Mouse (Mus musculus) hindbrain, postnatal 0 days (tissue): Measurements from ENCODE around the gene Gm29609. TPM values are rescaled to one million over a fixed set of nuclear protein-coding genes. Genes with fewer than 3 reads are reported as not detected.

Experiments
- ATAC-seq: fragments of 200-750 bp; cut with Nextera tagmentation; 2 replicates; pipeline ENCODE4 v1.8.0; 2017; ENCODE audit warnings: mild to moderate bottlenecking, moderate TSS enrichment, moderate library complexity
- DNase-seq: peaks from one replicate; pipeline ENCODE4 v3.0.0-alpha.2; 2015; ENCODE audit warnings: low spot score
- H3K27ac ChIP-seq: fragments of 300-500 bp; sonication (generic); 2 replicates; pipeline ENCODE4 v1.5.1; 2014; ENCODE audit warnings: mild to moderate bottlenecking
- H3K27me3 ChIP-seq: fragments of 300-500 bp; sonication (generic); 2 replicates; pipeline ENCODE4 v1.6.1; 2014; ENCODE audit warnings: low read length, mixed read lengths; ENCODE audit not compliant: insufficient read depth
- H3K36me3 ChIP-seq: fragments of 300-500 bp; sonication (generic); 2 replicates; pipeline ENCODE4 v1.6.1; 2014; ENCODE audit warnings: low read length, mixed read lengths; ENCODE audit not compliant: insufficient read depth
- H3K4me1 ChIP-seq: fragments of 300-500 bp; sonication (generic); 2 replicates; pipeline ENCODE4 v1.6.1; 2014; ENCODE audit warnings: antibody characterized with exemption, low read length, mixed read lengths; ENCODE audit not compliant: insufficient read depth
- H3K4me2 ChIP-seq: fragments of 300-500 bp; sonication (generic); 2 replicates; pipeline ENCODE4 v1.6.1; 2014; ENCODE audit warnings: low read depth, mild to moderate bottlenecking, low read length, moderate library complexity, mixed read lengths
- H3K4me3 ChIP-seq: fragments of 300-500 bp; sonication (generic); 2 replicates; pipeline ENCODE4 v1.5.1; 2014; ENCODE audit warnings: low read length
- H3K9ac ChIP-seq: fragments of 300-500 bp; sonication (generic); replicated peaks from 2 replicates; pipeline ENCODE4 v1.6.1; 2014; ENCODE audit warnings: mild to moderate bottlenecking, low read length, moderate library complexity, mixed read lengths
- H3K9me3 ChIP-seq: fragments of 300-500 bp; sonication (generic); 2 replicates; pipeline ENCODE4 v1.6.1; 2016; ENCODE audit warnings: low read length, mixed read lengths
- CTCF ChIP-seq: IDR thresholded peaks from 2 replicates; pipeline ENCODE4 v1.5.1; 2016; ENCODE audit warnings: antibody characterized with exemption, control low read depth, low read depth
- WGBS: fragments of 180-500 bp; shearing (Covaris S2); extraction: QIAGEN DNeasy Blood & Tissue Kit; methylation state at CpG from one replicate; pipeline ENCODE4 v1.1.7; 2014; 5-methylcytosine and 5-hydroxymethylcytosine counted together
- polyA plus RNA-seq: library from polyadenylated mRNA; unstranded; fragments of >200 nt; fragmentation: Nextera tagmentation; extraction: Ambion mirVana; gene quantifications from 2 replicates; pipeline ENCODE4 v1.2.1, GENCODE M21; 2015
- total RNA-seq: library from RNA; depleted of rRNA; stranded (reverse); fragments of >200 nt; gene quantifications from 2 replicates; pipeline ENCODE4 v1.2.3, GENCODE M21; 2014

The Gm29609 gene
- total and polyA plus RNA-seq, 2 experiments from 2014 or later = 1.8 to 1.9 TPM

DNA sequence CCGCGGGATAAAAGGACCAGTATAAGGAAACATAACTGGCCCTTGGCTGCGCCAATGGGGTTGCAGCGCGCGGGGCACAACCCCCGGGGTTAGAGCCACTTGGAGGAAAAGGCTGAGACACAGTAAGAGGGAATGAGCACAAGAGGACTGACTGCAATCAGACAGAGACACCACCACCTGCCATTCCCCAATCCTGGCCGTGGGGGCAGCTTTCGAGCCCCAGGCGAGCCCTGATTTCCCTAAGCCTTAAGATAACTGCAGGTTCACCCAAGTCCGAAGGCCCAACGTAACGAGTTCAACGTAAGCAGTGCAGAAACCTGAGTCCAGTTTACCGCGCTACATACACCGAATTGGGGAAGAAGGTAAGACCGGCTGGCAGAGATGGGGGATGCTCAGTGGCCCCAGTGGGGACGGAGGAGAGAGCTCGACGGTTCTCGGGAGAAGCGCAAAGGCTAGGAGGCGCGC lies 378 bp downstream of the Gm29609 start:
- peak; percentile 32 for DNase-seq
- Histone ChIP-seq H3K9ac (peak overlapping the region; percentile 81), H3K4me1 (no peaks in the 10 kb centered on the region; the same call in 1 of the 2 replicates), H3K4me2 (peak overlapping the region; percentile 89), H3K4me3 (peak overlapping the region; percentile 86), H3K27ac (peak overlapping the region; percentile 96), H3K36me3 (peaks cover under 1% of the 10 kb centered on the region; the same call in 1 of the 2 replicates), H3K9me3 (no peaks in the 10 kb centered on the region), H3K27me3 (no peaks in the 10 kb centered on the region)
- TF ChIP-seq CTCF = no peak
- under 1% methylated on average over 25 of the region's 25 CpGs for WGBS
- peak; percentile 73 for ATAC-seq

DNA sequence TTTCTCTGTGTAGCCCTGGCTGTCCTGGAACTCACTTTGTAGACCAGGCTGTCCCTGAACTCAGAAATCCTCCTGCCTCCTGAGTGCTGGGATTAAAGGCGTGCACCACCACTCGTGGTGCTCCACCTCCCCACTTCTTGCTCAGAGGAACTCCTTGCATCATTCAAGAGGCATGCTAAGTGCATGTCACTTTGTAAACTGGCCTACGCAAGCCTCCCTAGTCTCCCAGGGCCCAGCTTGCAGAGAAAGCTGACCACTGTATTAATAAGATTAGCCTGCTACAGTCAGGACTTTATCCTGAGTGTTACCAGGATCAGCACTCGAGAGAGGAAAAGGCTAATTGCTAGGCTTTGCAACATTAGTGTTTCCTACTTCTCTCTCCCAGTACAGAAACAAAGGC lies 11.1 kb downstream of the Gm29609 start:
- H3K36me3 ChIP-seq = peaks cover 72% of the 10 kb centered on the region
- DNase-seq (no peak), ATAC-seq (no peak)
- WGBS = 89% methylated on average over 4 of the region's 4 CpGs
- H3K9me3 ChIP-seq = no peaks in the 10 kb centered on the region
- no peak overlapping the region for H3K27ac ChIP-seq
- H3K27me3 ChIP-seq = no peaks in the 10 kb centered on the region
- no peak overlapping the region for H3K4me2 ChIP-seq
- H3K9ac ChIP-seq = no peak overlapping the region
- no peaks in the 10 kb centered on the region for H3K4me1 ChIP-seq
- TF ChIP-seq CTCF = no peak
- no peak overlapping the region for H3K4me3 ChIP-seq

DNA sequence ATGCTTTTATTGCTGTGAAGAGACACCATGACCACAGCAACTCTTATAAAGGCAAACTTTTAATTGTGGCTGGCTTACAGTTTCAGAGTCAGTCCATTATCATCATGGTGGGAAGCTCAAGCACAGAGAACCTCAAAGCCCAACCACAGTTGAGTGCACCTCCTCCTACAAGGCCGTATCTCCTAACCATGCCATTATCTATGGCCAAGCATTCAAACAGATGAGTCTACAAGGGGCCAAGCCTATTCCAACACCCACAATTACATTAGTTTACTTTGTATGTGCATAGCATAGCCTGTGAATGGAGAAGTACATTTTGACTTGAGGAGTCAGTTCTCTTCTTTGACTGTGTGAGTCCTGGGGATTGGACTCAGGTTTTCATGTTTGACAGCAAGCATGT lies 14.8 kb downstream of the Gm29609 start:
- Histone ChIP-seq H3K4me3 (no peak overlapping the region), H3K9me3 (no peaks in the 10 kb centered on the region), H3K4me1 (no peaks in the 10 kb centered on the region), H3K27ac (no peak overlapping the region), H3K27me3 (no peaks in the 10 kb centered on the region), H3K4me2 (no peak overlapping the region), H3K9ac (no peak overlapping the region), H3K36me3 (peaks cover 85% of the 10 kb centered on the region)
- WGBS = 89% methylated on average over 1 of the region's 1 CpGs
- DNase-seq (no peak), ATAC-seq (no peak)
- no peak for TF ChIP-seq CTCF

- no peak for TF ChIP-seq CTCF
- Histone ChIP-seq H3K4me1 (no peaks in the 10 kb centered on the region), H3K4me2 (no peak overlapping the region), H3K4me3 (no peak overlapping the region), H3K36me3 (peaks cover 85% of the 10 kb centered on the region), H3K27ac (no peak overlapping the region), H3K27me3 (no peaks in the 10 kb centered on the region), H3K9me3 (no peaks in the 10 kb centered on the region), H3K9ac (no peak overlapping the region)
- no peak for ATAC-seq
- DNase-seq = no peak
Observed at GRCm38 (mm10) chr5:31162462-31162861, 17.2 kb downstream of the Gm29609 start.

DNA sequence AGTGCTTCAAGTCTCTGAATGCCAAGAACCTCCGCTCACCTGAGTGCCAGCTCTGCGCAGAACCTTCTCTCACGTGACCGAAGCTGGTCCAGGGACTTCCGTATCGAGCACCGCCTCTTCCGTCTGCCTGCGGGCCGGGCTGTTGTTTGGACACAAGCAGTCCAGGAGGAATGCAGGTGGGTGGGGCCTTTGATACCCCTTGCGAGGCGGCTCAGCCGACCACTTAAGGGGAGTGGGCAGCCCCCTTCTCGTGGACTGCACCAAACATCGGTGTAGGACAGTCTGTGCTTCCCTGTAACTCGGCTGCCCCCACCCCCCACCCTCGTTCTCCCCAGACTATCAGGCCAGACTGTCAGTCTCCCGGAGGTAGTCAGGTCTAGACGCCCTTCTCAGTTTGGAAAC lies 25.6 kb downstream of the Gm29609 start, which contains the start of gene Mpv17:
TSS of gene Mpv17 (minus strand) at position 100 of the 402 bp plus-strand sequence.
- DNase-seq (peak; percentile 92), ATAC-seq (peak; percentile 95)
- peak within 1 kb of the TSS; percentile 59 for H3K4me3 ChIP-seq
- no peaks in the 10 kb centered on the region for H3K27me3 ChIP-seq
- no peaks in the 10 kb centered on the region for H3K9me3 ChIP-seq
- H3K36me3 ChIP-seq = peaks cover 25% of the 10 kb centered on the region
- H3K4me2 ChIP-seq = peak within 1 kb of the TSS; percentile 88
- H3K4me1 ChIP-seq = 0 out of 2 replicates have a peak, but pooled peaks cover 5% of the 10 kb centered on the region
- 2% methylated on average over 19 of the region's 19 CpGs for WGBS
- peak within 1 kb of the TSS; percentile 68; the same call in 1 of the 2 replicates for H3K27ac ChIP-seq
- peak within 1 kb of the TSS; percentile 61 for H3K9ac ChIP-seq
- TF ChIP-seq CTCF = no peak

GRCm38 (mm10) chr5:31153516-31154151 lies 26.1 kb downstream of the Gm29609 start:
- H3K4me1 ChIP-seq = 0 out of 2 replicates have a peak, but pooled peaks cover 5% of the 10 kb centered on the region
- H3K36me3 ChIP-seq = peaks cover 20% of the 10 kb centered on the region
- no peaks in the 10 kb centered on the region for H3K27me3 ChIP-seq
- peak; percentile 46 for ATAC-seq
- H3K4me2 ChIP-seq = peak overlapping the region; percentile 88
- no peaks in the 10 kb centered on the region for H3K9me3 ChIP-seq
- WGBS = 32% methylated on average over 6 of the region's 6 CpGs
- no peak for DNase-seq
- peak overlapping the region; percentile 59 for H3K4me3 ChIP-seq
- H3K9ac ChIP-seq = peak overlapping the region; percentile 61
- peak overlapping the region; percentile 68; the same call in 1 of the 2 replicates for H3K27ac ChIP-seq
- TF ChIP-seq CTCF = no peak

DNA sequence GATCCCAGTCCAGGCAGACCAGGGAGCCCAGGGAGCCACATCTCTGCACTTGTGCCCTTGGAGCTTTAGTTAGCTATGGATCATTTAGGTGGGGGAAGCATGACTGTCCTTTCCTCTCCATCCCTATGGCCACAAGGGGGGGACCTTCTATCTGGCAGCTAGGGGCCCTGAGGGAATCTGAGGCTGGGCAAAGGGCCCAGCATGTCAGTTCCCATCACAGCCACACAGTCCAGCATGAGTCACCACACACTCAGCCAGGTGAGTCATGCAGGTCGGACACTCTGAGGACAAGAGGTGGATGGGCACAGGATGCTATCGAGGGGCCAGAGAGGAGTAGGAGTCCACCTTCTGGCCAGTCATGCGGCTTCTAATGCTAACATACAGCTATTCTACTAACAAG lies 28.0 kb downstream of the Gm29609 start:
- TF ChIP-seq CTCF = peak; percentile 26; the same call in 1 of the 2 replicates
- Histone ChIP-seq H3K4me3 (no peak overlapping the region), H3K27me3 (no peaks in the 10 kb centered on the region), H3K36me3 (peaks cover under 1% of the 10 kb centered on the region; the same call in 1 of the 2 replicates), H3K9me3 (no peaks in the 10 kb centered on the region), H3K9ac (no peak overlapping the region), H3K4me2 (no peak overlapping the region), H3K4me1 (0 out of 2 replicates have a peak, but pooled peaks cover 5% of the 10 kb centered on the region), H3K27ac (no peak overlapping the region)
- WGBS = 93% methylated on average over 3 of the region's 3 CpGs
- ATAC-seq (no peak), DNase-seq (no peak)
